Mouse (Mus musculus): Measurements from ENCODE around the gene Tnks2. TPM values are rescaled to one million over a fixed set of nuclear protein-coding genes. Genes with fewer than 3 reads are reported as not detected.

Gene Tnks2
- total and polyA plus RNA-seq, 3 experiments = 59.7 to 90.5 (median 73.1) TPM

- Histone ChIP-seq H3K4me1 (ENCODE audit: control insufficient read depth in 1 of 2, insufficient read depth in 2 of 2) (peaks cover 2 to 4% of the 10 kb centered on the region in 2 experiments; a peak in 3 of 4 replicates), H3K4me3 (replicated peaks in 1 of 3; ENCODE audit: low read depth in 2 of 3, low read length in 2 of 3, poor library complexity in 1 of 3) (peak overlapping the region; percentile 55 to 88 (median 57)), H3K27ac (ENCODE audit: insufficient read depth, low read depth) (no peak overlapping the region), H3K36me3 (replicated peaks in 1 of 2; ENCODE audit: control insufficient read depth in 1 of 2, insufficient read depth in 1 of 2, low read length in 1 of 2) (no peaks in the 10 kb centered on the region), H3K9me3 (replicated peaks; ENCODE audit: low read length) (no peaks in the 10 kb centered on the region), H3K4me2 (ENCODE audit: insufficient read depth, low read depth, poor library complexity, severe bottlenecking) (peak overlapping the region; percentile 17), H3K9ac (ENCODE audit: insufficient read depth, low read depth) (peak overlapping the region; percentile 83), H3K27me3 (replicated peaks) (peaks cover 7% of the 10 kb centered on the region), H3K79me2 (replicated peaks; ENCODE audit: control insufficient read depth, extremely low read depth, insufficient read depth, poor library complexity, severe bottlenecking) (no peaks in the 10 kb centered on the region)
- dilution Hi-C loops (cut with MboI; ENCODE audit: extremely low pct_ligation_motif_present, extremely low pct_unique_long_range_greater_than_20kb, low sequenced_read_pairs) = no loop called here
- DNase-seq (ENCODE audit: extremely low read depth) = peak; percentile 24
- in situ Hi-C loops (cut with MboI; ENCODE audit: low pct_ligation_motif_present, low pct_unique_long_range_greater_than_20kb, low sequenced_read_pairs) = loop anchor here (5.0 to 25.0 kb wide), 2 partner anchors 101 to 306 kb away; no protein-coding TSS in a partner anchor
- peak; percentile 58 for TF ChIP-seq NRF1 (IDR thresholded peaks at IDR 0.05; ENCODE audit: low read depth, low read length)
- TF ChIP-seq IRF4 (IDR thresholded peaks at IDR 0.05; ENCODE audit: low read depth, low read length) = peak; percentile 18; the same call in 1 of the 2 replicates
- no peak for TF ChIP-seq ZC3H11A (IDR thresholded peaks at IDR 0.05; ENCODE audit: low read depth, low read length)
- TF ChIP-seq CTCF (conservative IDR thresholded peaks at IDR 0.05 in 1 of 2, IDR thresholded peaks at IDR 0.05 in 1 of 2; ENCODE audit: low read depth in 2 of 2, low read length in 2 of 2) = peak in 1 of 2 experiments; percentile 42; a peak in 2 of 4 replicates
- peak; percentile 40 for TF ChIP-seq MXI1 (IDR thresholded peaks at IDR 0.05; ENCODE audit: low read depth, low read length)
- TF ChIP-seq NELFE (IDR thresholded peaks at IDR 0.05; ENCODE audit: low read depth, low read length) = 0 out of 2 replicates have a peak, but pooled peaks have one; percentile 22
- TF ChIP-seq UBTF (IDR thresholded peaks at IDR 0.05; ENCODE audit: low read depth, low read length) = peak; percentile 97
- TF ChIP-seq BHLHE40 (IDR thresholded peaks at IDR 0.05; ENCODE audit: low read depth, low read length) = peak; percentile 46; the same call in 1 of the 2 replicates
- TF ChIP-seq ELF1 (IDR thresholded peaks at IDR 0.05; ENCODE audit: low read depth, low read length) = peak; percentile 40; the same call in 1 of the 2 replicates
- peak; percentile 42; the same call in 1 of the 2 replicates for TF ChIP-seq HCFC1 (IDR thresholded peaks at IDR 0.05; ENCODE audit: low read depth, low read length)
- no peak for TF ChIP-seq MEF2A (IDR thresholded peaks at IDR 0.05; ENCODE audit: borderline replicate concordance, low read depth, low read length)
- TF ChIP-seq TCF12 (IDR thresholded peaks at IDR 0.05; ENCODE audit: low read depth, low read length) = no peak; the same call in 1 of the 2 replicates
Observed at GRCm38 (mm10) chr19:36918441-36919301, 84.6 kb downstream of the Tnks2 start.

GRCm38 (mm10) chr19:36919466-36919865, 85.4 kb downstream of the Tnks2 start, which contains the start of gene Fgfbp3:
Gene Fgfbp3 (minus strand): TSS chr19:36919615.
- in situ Hi-C loops (cut with MboI; ENCODE audit: low pct_ligation_motif_present, low pct_unique_long_range_greater_than_20kb, low sequenced_read_pairs) (loop anchor here (5.0 to 25.0 kb wide), 2 partner anchors 102 to 307 kb away; no protein-coding TSS in a partner anchor), dilution Hi-C loops (cut with MboI; ENCODE audit: extremely low pct_ligation_motif_present, extremely low pct_unique_long_range_greater_than_20kb, low sequenced_read_pairs) (no loop called here)
- H3K4me3 ChIP-seq (replicated peaks in 1 of 3; ENCODE audit: low read depth in 2 of 3, low read length in 2 of 3, poor library complexity in 1 of 3) = peak within 1 kb of the TSS; percentile 55 to 88 (median 57)
- H3K4me2 ChIP-seq (ENCODE audit: insufficient read depth, low read depth, poor library complexity, severe bottlenecking) = peak within 1 kb of the TSS; percentile 17
- H3K9ac ChIP-seq (ENCODE audit: insufficient read depth, low read depth) = peak within 1 kb of the TSS; percentile 83
- peaks cover 2 to 4% of the 10 kb centered on the region in 2 experiments; a peak in 3 of 4 replicates for H3K4me1 ChIP-seq (ENCODE audit: control insufficient read depth in 1 of 2, insufficient read depth in 2 of 2)
- no peak within 1 kb of the TSS for H3K27ac ChIP-seq (ENCODE audit: insufficient read depth, low read depth)
- DNase-seq (ENCODE audit: extremely low read depth) = peak; percentile 82
- no peaks in the 10 kb centered on the region for H3K9me3 ChIP-seq (replicated peaks; ENCODE audit: low read length)
- H3K79me2 ChIP-seq (replicated peaks; ENCODE audit: control insufficient read depth, extremely low read depth, insufficient read depth, poor library complexity, severe bottlenecking) = no peaks in the 10 kb centered on the region
- no peaks in the 10 kb centered on the region for H3K36me3 ChIP-seq (replicated peaks in 1 of 2; ENCODE audit: control insufficient read depth in 1 of 2, insufficient read depth in 1 of 2, low read length in 1 of 2)
- H3K27me3 ChIP-seq (replicated peaks) = peaks cover 7% of the 10 kb centered on the region
- TF ChIP-seq SIN3A (IDR thresholded peaks at IDR 0.05; ENCODE audit: low read length) (peak; percentile 78), HCFC1 (IDR thresholded peaks at IDR 0.05; ENCODE audit: low read depth, low read length) (peak; percentile 30; the same call in 1 of the 2 replicates), MAX (IDR thresholded peaks at IDR 0.05; ENCODE audit: low read length) (peak; percentile 96), NRF1 (IDR thresholded peaks at IDR 0.05; ENCODE audit: low read depth, low read length) (no peak; the same call in 1 of the 2 replicates), MEF2A (IDR thresholded peaks at IDR 0.05; ENCODE audit: borderline replicate concordance, low read depth, low read length) (peak; percentile 51; the same call in 1 of the 2 replicates), BHLHE40 (IDR thresholded peaks at IDR 0.05; ENCODE audit: low read depth, low read length) (peak; percentile 87), TCF12 (IDR thresholded peaks at IDR 0.05; ENCODE audit: low read depth, low read length) (peak; percentile 32; the same call in 1 of the 2 replicates), MXI1 (IDR thresholded peaks at IDR 0.05; ENCODE audit: low read depth, low read length) (peak; percentile 95), ELF1 (IDR thresholded peaks at IDR 0.05; ENCODE audit: low read depth, low read length) (peak; percentile 84), KAT2A (IDR thresholded peaks at IDR 0.05; ENCODE audit: insufficient replicate concordance, low read length) (no peak), USF2 (conservative IDR thresholded peaks at IDR 0.05; ENCODE audit: low read depth, low read length) (peak; percentile 38; the same call in 1 of the 2 replicates), JUN (IDR thresholded peaks at IDR 0.05; ENCODE audit: insufficient read depth, low read depth, low read length) (peak; percentile 20; the same call in 1 of the 2 replicates), ZKSCAN1 (IDR thresholded peaks at IDR 0.05; ENCODE audit: borderline replicate concordance, low read depth, low read length) (no peak), JUND (conservative IDR thresholded peaks at IDR 0.05; ENCODE audit: low read depth, low read length) (no peak), POLR2AphosphoS2 (IDR thresholded peaks at IDR 0.05; ENCODE audit: low read depth, low read length) (0 out of 2 replicates have a peak, but pooled peaks have one; percentile 34), USF1 (IDR thresholded peaks at IDR 0.05; ENCODE audit: low read depth, low read length) (peak; percentile 59), RCOR1 (conservative IDR thresholded peaks at IDR 0.05; ENCODE audit: low read depth, low read length) (peak; percentile 35; the same call in 1 of the 2 replicates), MYC (IDR thresholded peaks at IDR 0.05; ENCODE audit: low read depth, low read length) (peak; percentile 99), TBP (conservative IDR thresholded peaks at IDR 0.05; ENCODE audit: low read depth, low read length) (peak; percentile 87), IRF4 (IDR thresholded peaks at IDR 0.05; ENCODE audit: low read depth, low read length) (0 out of 2 replicates have a peak, but pooled peaks have one; percentile 27), ETS1 (conservative IDR thresholded peaks at IDR 0.05; ENCODE audit: low read depth, low read length) (0 out of 2 replicates have a peak, but pooled peaks have one; percentile 35), MAZ (IDR thresholded peaks at IDR 0.05; ENCODE audit: low read depth, low read length) (peak; percentile 62; the same call in 1 of the 2 replicates)
